Mouse (Mus musculus) CH12.LX (cell line): ENCODE results near the gene B2m. TPM values are rescaled to one million over a fixed set of nuclear protein-coding genes. Genes with fewer than 3 reads are reported as not detected.
"Not testable (repeated sequence)": the region's sequence is repeated elsewhere in the genome, so short reads cannot be mapped to it uniquely, and the experiment has no call there.

Experiments
- DNase-seq: peaks from one replicate; pipeline ENCODE4 v3.0.0-alpha.2; 2013; ENCODE audit errors: extremely low read depth
- H3K27ac ChIP-seq: 2 replicates; pipeline ENCODE4 v1.5.1; 2012; ENCODE audit warnings: low read depth, mild to moderate bottlenecking, control low read depth, moderate library complexity; ENCODE audit not compliant: insufficient read depth
- H3K27me3 ChIP-seq: replicated peaks from 2 replicates; pipeline ENCODE3; 2012; ENCODE audit warnings: inconsistent platforms
- H3K36me3 ChIP-seq, 2 experiments: replicated peaks in 1 of 2; 2 replicates each; pipeline versions ENCODE3 to v1.6.1; 2012; ENCODE audit warnings: inconsistent platforms in 1 of 2, low read length in 1 of 2, mild to moderate bottlenecking in 1 of 2, mixed read lengths in 1 of 2, moderate library complexity in 1 of 2; ENCODE audit not compliant: control insufficient read depth in 1 of 2, insufficient read depth in 1 of 2
- H3K4me1 ChIP-seq, 2 experiments: 2 replicates each; pipeline ENCODE4 v1.6.1; 2012; ENCODE audit warnings: inconsistent platforms in 1 of 2, moderate library complexity in 1 of 2; ENCODE audit not compliant: insufficient read depth in 2 of 2, control insufficient read depth in 1 of 2
- H3K4me2 ChIP-seq: 2 replicates; pipeline ENCODE4 v1.6.1; 2012; ENCODE audit warnings: low read depth, mild to moderate bottlenecking, control low read depth; ENCODE audit not compliant: poor library complexity, insufficient read depth, severe bottlenecking
- H3K4me3 ChIP-seq, 3 experiments: fragments of 150-350 bp in 1 of 3; sonication (generic) in 1 of 3; replicated peaks in 1 of 3; 2 replicates each; pipeline versions ENCODE3 to v1.5.1; 2011 to 2012; ENCODE audit warnings: low read depth in 2 of 3, low read length in 2 of 3, mild to moderate bottlenecking in 2 of 3, moderate library complexity in 2 of 3, control low read depth in 1 of 3, improper control_type of control experiment in 1 of 3, inconsistent platforms in 1 of 3, mixed read lengths in 1 of 3; ENCODE audit not compliant: poor library complexity in 1 of 3
- H3K79me2 ChIP-seq: replicated peaks from 2 replicates; pipeline ENCODE4 v1.6.1; 2012; ENCODE audit warnings: mild to moderate bottlenecking, moderate library complexity; ENCODE audit not compliant: control insufficient read depth, poor library complexity, insufficient read depth, severe bottlenecking; ENCODE audit errors: extremely low read depth
- H3K9ac ChIP-seq: 2 replicates; pipeline ENCODE4 v1.6.1; 2012; ENCODE audit warnings: low read depth, mild to moderate bottlenecking, control low read depth, moderate library complexity; ENCODE audit not compliant: insufficient read depth
- H3K9me3 ChIP-seq: replicated peaks from 2 replicates; pipeline ENCODE3; 2012; ENCODE audit warnings: low read length, inconsistent platforms, mixed read lengths
- BHLHE40 ChIP-seq: IDR thresholded peaks from 2 replicates; pipeline ENCODE4 v1.6.1; 2011; ENCODE audit warnings: mild to moderate bottlenecking, low read depth, low read length, improper control_type of control experiment
- CHD1 ChIP-seq: IDR thresholded peaks from 2 replicates; pipeline ENCODE4 v1.6.1; 2012; ENCODE audit warnings: low read depth, low read length, improper control_type of control experiment, inconsistent platforms
- CHD2 ChIP-seq: IDR thresholded peaks from 2 replicates; pipeline ENCODE4 v1.6.1; 2011; ENCODE audit warnings: low read length, improper control_type of control experiment
- CTCF ChIP-seq, 2 experiments: IDR thresholded peaks in 1 of 2; conservative IDR thresholded peaks in 1 of 2; 2 replicates each; pipeline ENCODE4 v1.5.1; 2011 to 2012; ENCODE audit warnings: low read depth in 2 of 2, low read length in 2 of 2, improper control_type of control experiment in 1 of 2, inconsistent platforms in 1 of 2, mild to moderate bottlenecking in 1 of 2, moderate library complexity in 1 of 2
- E2F4 ChIP-seq: IDR thresholded peaks from 2 replicates; pipeline ENCODE4 v1.6.1; 2011; ENCODE audit warnings: low read depth, low read length, improper control_type of control experiment; ENCODE audit not compliant: insufficient replicate concordance
- ELF1 ChIP-seq: IDR thresholded peaks from 2 replicates; pipeline ENCODE4 v1.6.1; 2014; ENCODE audit warnings: low read depth, mild to moderate bottlenecking, inconsistent platforms, low read length, improper control_type of control experiment
- EP300 ChIP-seq: IDR thresholded peaks from 2 replicates; pipeline ENCODE4 v1.6.1; 2011; ENCODE audit warnings: low read length, improper control_type of control experiment
- ETS1 ChIP-seq: conservative IDR thresholded peaks from 2 replicates; pipeline ENCODE4 v1.6.1; 2012; ENCODE audit warnings: low read depth, mild to moderate bottlenecking, inconsistent platforms, low read length, improper control_type of control experiment, moderate library complexity
- GABPA ChIP-seq: IDR thresholded peaks from 2 replicates; pipeline ENCODE4 v1.6.1; 2012; ENCODE audit warnings: low read depth, low read length, improper control_type of control experiment, inconsistent platforms; ENCODE audit not compliant: insufficient replicate concordance
- HCFC1 ChIP-seq: IDR thresholded peaks from 2 replicates; pipeline ENCODE4 v1.6.1; 2012; ENCODE audit warnings: low read depth, mild to moderate bottlenecking, inconsistent platforms, low read length, improper control_type of control experiment
- IRF4 ChIP-seq: IDR thresholded peaks from 2 replicates; pipeline ENCODE4 v1.6.1; 2014; ENCODE audit warnings: low read depth, mild to moderate bottlenecking, inconsistent platforms, low read length, improper control_type of control experiment
- JUND ChIP-seq: conservative IDR thresholded peaks from 2 replicates; pipeline ENCODE4 v1.6.1; 2011; ENCODE audit warnings: low read depth, low read length, improper control_type of control experiment
- KAT2A ChIP-seq: IDR thresholded peaks from 2 replicates; pipeline ENCODE4 v1.6.1; 2012; ENCODE audit warnings: low read length, improper control_type of control experiment, inconsistent platforms; ENCODE audit not compliant: insufficient replicate concordance
- MAFK ChIP-seq: IDR thresholded peaks from 2 replicates; pipeline ENCODE4 v1.6.1; 2011; ENCODE audit warnings: low read length, improper control_type of control experiment; ENCODE audit not compliant: insufficient replicate concordance
- MAX ChIP-seq: IDR thresholded peaks from 2 replicates; pipeline ENCODE4 v1.6.1; 2011; ENCODE audit warnings: low read length, improper control_type of control experiment
- MAZ ChIP-seq: IDR thresholded peaks from 2 replicates; pipeline ENCODE4 v1.6.1; 2012; ENCODE audit warnings: low read depth, mild to moderate bottlenecking, inconsistent platforms, low read length, improper control_type of control experiment, moderate library complexity
- MEF2A ChIP-seq: IDR thresholded peaks from 2 replicates; pipeline ENCODE4 v1.6.1; 2014; ENCODE audit warnings: low read depth, mild to moderate bottlenecking, inconsistent platforms, low read length, improper control_type of control experiment, borderline replicate concordance
- MXI1 ChIP-seq: IDR thresholded peaks from 2 replicates; pipeline ENCODE4 v1.6.1; 2011; ENCODE audit warnings: mild to moderate bottlenecking, low read depth, low read length, improper control_type of control experiment
- MYC ChIP-seq: IDR thresholded peaks from 2 replicates; pipeline ENCODE4 v1.6.1; 2011; ENCODE audit warnings: low read depth, mild to moderate bottlenecking, improper control_type of control experiment, low read length
- NELFE ChIP-seq: IDR thresholded peaks from 2 replicates; pipeline ENCODE4 v1.6.1; 2011; ENCODE audit warnings: low read depth, low read length, improper control_type of control experiment
- NRF1 ChIP-seq: IDR thresholded peaks from 2 replicates; pipeline ENCODE4 v1.6.1; 2014; ENCODE audit warnings: low read depth, mild to moderate bottlenecking, inconsistent platforms, low read length, improper control_type of control experiment, moderate library complexity
- POLR2A ChIP-seq: IDR thresholded peaks from 2 replicates; pipeline ENCODE4 v1.6.1; 2011; ENCODE audit warnings: low read depth, mild to moderate bottlenecking, improper control_type of control experiment, low read length
- POLR2AphosphoS2 ChIP-seq: IDR thresholded peaks from 2 replicates; pipeline ENCODE4 v1.6.1; 2011; ENCODE audit warnings: low read depth, low read length, improper control_type of control experiment
- RCOR1 ChIP-seq: conservative IDR thresholded peaks from 2 replicates; pipeline ENCODE4 v1.6.1; 2012; ENCODE audit warnings: low read depth, mild to moderate bottlenecking, inconsistent platforms, low read length, improper control_type of control experiment
- SIN3A ChIP-seq: IDR thresholded peaks from 2 replicates; pipeline ENCODE4 v1.6.1; 2012; ENCODE audit warnings: low read length, improper control_type of control experiment, inconsistent platforms
- TBP ChIP-seq: conservative IDR thresholded peaks from 2 replicates; pipeline ENCODE4 v1.6.1; 2011; ENCODE audit warnings: low read depth, low read length, improper control_type of control experiment
- TCF12 ChIP-seq: IDR thresholded peaks from 2 replicates; pipeline ENCODE4 v1.6.1; 2014; ENCODE audit warnings: low read depth, mild to moderate bottlenecking, inconsistent platforms, low read length, improper control_type of control experiment
- UBTF ChIP-seq: IDR thresholded peaks from 2 replicates; pipeline ENCODE4 v1.6.1; 2012; ENCODE audit warnings: low read depth, mild to moderate bottlenecking, inconsistent platforms, low read length, improper control_type of control experiment, moderate library complexity
- ZC3H11A ChIP-seq: IDR thresholded peaks from 2 replicates; pipeline ENCODE4 v1.6.1; 2012; ENCODE audit warnings: low read depth, mild to moderate bottlenecking, inconsistent platforms, low read length, improper control_type of control experiment
- ZKSCAN1 ChIP-seq: IDR thresholded peaks from 2 replicates; pipeline ENCODE4 v1.6.1; 2012; ENCODE audit warnings: low read depth, inconsistent platforms, low read length, improper control_type of control experiment, borderline replicate concordance
- ZMIZ1 ChIP-seq: IDR thresholded peaks from 2 replicates; pipeline ENCODE4 v1.6.1; 2012; ENCODE audit warnings: low read depth, mild to moderate bottlenecking, inconsistent platforms, low read length, improper control_type of control experiment
- dilution Hi-C: fragments of 300-500 bp; cut with MboI; formaldehyde crosslinking; loops from 2 replicates; pipeline ENCODE4 v1.14.3; 2020; ENCODE audit warnings: low sequenced_read_pairs; ENCODE audit not compliant: extremely low pct_unique_long_range_greater_than_20kb, extremely low pct_ligation_motif_present
- in situ Hi-C: fragments of 300-500 bp; cut with MboI; formaldehyde crosslinking; loops from 3 replicates; pipeline ENCODE4 v1.14.3; 2019; ENCODE audit warnings: low sequenced_read_pairs, low pct_ligation_motif_present, low pct_unique_long_range_greater_than_20kb, mixed read lengths
- polyA plus RNA-seq: library from polyadenylated mRNA; unstranded; fragments of >175 nt; gene quantifications from 2 replicates; pipeline ENCODE4 v1.2.1, GENCODE M21; 2012; ENCODE audit warnings: low read depth; ENCODE audit not compliant: insufficient read length
- total RNA-seq, 2 experiments: library from RNA; depleted of rRNA; stranded (reverse); fragments of 300-350 nt in 1 of 2; fragments of >200 nt in 1 of 2; gene quantifications; 2 replicates each; pipeline ENCODE4 v1.2.3; 2012 to 2014

The B2m gene
- total RNA-seq (2012; rRNA removed), result 1,479 and 1,509 TPM in 2 replicates
- 1,782 and 1,954 TPM in 2 replicates for total RNA-seq (2014; rRNA removed)
- polyA plus RNA-seq, result 1,919 and 2,234 TPM in 2 replicates

DNA sequence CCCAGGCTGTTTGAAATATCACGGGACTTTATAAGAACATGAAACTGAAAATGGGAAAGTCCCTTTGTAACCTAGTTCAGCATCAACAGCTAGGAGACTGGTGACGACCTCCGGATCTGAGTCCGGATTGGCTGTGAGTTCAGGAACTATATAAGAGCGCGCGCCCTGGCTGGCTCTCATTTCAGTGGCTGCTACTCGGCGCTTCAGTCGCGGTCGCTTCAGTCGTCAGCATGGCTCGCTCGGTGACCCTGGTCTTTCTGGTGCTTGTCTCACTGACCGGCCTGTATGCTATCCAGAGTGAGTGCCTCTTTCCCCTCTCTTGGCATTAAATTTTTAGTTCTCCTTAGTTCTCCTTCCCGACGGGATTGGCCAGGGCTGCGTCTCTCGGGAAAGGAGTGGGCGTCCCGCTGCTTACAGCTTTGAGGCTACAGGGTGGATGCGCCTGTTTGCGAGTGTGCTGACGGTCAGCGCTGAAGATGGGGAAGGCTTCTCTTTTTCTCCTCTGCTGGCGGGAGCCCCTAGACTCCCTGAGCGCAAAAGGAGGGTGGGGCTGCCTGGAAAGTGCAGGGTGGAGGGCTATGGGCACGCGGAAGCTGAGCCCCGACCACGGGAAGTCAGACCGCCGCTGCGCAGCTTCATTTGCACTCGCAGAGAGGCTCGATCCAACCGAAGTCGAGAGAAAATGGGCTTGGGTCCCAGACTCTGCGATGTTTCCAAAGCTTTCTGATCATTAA is at the start of gene B2m:
B2m (plus strand) TSS at position 179 of the 734 bp plus-strand sequence.
- H3K79me2 ChIP-seq, result peaks cover 50% of the 10 kb centered on the region
- in situ Hi-C loops, result no loop called here
- peaks cover 33 to 43% of the 10 kb centered on the region in 2 experiments for H3K36me3 ChIP-seq
- H3K9me3 ChIP-seq, result no peaks in the 10 kb centered on the region
- peak; percentile 99 for DNase-seq
- dilution Hi-C loops, result no loop called here
- H3K4me3 ChIP-seq, result peak within 1 kb of the TSS; percentile 91 to 93 (median 92)
- no peaks in the 10 kb centered on the region for H3K27me3 ChIP-seq
- TF ChIP-seq ZC3H11A, result no peak
- peak; percentile 38; the same call in 1 of the 2 replicates for TF ChIP-seq MXI1
- TF ChIP-seq TCF12, result peak; percentile 98
- TF ChIP-seq ZKSCAN1, result no peak
- peak; percentile 70; the same call in 1 of the 2 replicates for TF ChIP-seq E2F4
- 0 out of 2 replicates have a peak, but pooled peaks have one; percentile 38 for TF ChIP-seq NRF1
- TF ChIP-seq CTCF (conservative IDR thresholded peaks at IDR 0.05 in 1 of 2, IDR thresholded peaks at IDR 0.05 in 1 of 2; ENCODE audit: low read depth in 2 of 2, low read length in 2 of 2), result no peak
- 0 out of 2 replicates have a peak, but pooled peaks have one; percentile 59 for TF ChIP-seq KAT2A
- no peak for TF ChIP-seq EP300
- peak; percentile 98 for TF ChIP-seq POLR2AphosphoS2
- peak; percentile 52 for TF ChIP-seq HCFC1
- peak; percentile 88 for TF ChIP-seq MYC
- TF ChIP-seq JUND, result no peak
- no peak for TF ChIP-seq GABPA
- peak; percentile 95; the same call in 1 of the 2 replicates for TF ChIP-seq CHD1
- peak; percentile 84 for TF ChIP-seq SIN3A
- peak; percentile 99 for TF ChIP-seq CHD2
- TF ChIP-seq MEF2A, result peak; percentile 66; the same call in 1 of the 2 replicates
- peak; percentile 92 for TF ChIP-seq BHLHE40
- 0 out of 2 replicates have a peak, but pooled peaks have one; percentile 22 for TF ChIP-seq ELF1
- TF ChIP-seq NELFE, result peak; percentile 100
- TF ChIP-seq POLR2A, result peak; percentile 100
- TF ChIP-seq IRF4, result peak; percentile 89
- TF ChIP-seq UBTF, result no peak
- TF ChIP-seq MAX, result peak; percentile 64; the same call in 1 of the 2 replicates
- peak; percentile 99 for TF ChIP-seq TBP
- peak; percentile 69 for TF ChIP-seq ETS1
- TF ChIP-seq MAZ, result no peak
- no peak for TF ChIP-seq MAFK
- no peak for TF ChIP-seq RCOR1
- TF ChIP-seq ZMIZ1, result peak; percentile 99
- peak within 1 kb of the TSS; percentile 93 for H3K27ac ChIP-seq
- H3K9ac ChIP-seq, result peak within 1 kb of the TSS; percentile 100
- H3K4me2 ChIP-seq, result peak within 1 kb of the TSS; percentile 90
- peaks cover 9 to 41% of the 10 kb centered on the region in 2 experiments for H3K4me1 ChIP-seq

DNA sequence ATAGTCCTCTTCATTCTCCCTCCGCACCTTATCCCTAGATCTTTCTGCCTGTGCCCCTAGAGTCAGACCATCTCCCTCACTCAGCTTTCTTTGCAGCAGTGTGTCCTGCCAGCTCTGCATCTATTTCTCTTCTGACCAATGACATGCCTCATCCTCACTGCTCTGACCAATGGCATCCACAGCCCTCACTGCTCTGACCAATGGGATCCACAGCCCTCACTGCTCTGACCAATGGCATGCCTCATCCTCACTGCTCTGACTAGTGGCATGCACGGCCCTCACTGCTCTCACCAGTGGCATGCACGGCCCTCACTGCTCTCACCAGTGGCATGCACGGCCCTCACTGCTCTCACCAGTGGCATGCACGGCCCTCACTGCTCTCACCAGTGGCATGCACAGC is 49.8 kb upstream of the B2m start:
- H3K36me3 ChIP-seq, result peaks cover 55 to 93% of the 10 kb centered on the region in 2 experiments
- H3K27ac ChIP-seq, H3K4me1 ChIP-seq, dilution Hi-C loops, in situ Hi-C loops, H3K9ac ChIP-seq, H3K4me3 ChIP-seq, H3K79me2 ChIP-seq, DNase-seq, H3K27me3 ChIP-seq, H3K4me2 ChIP-seq, H3K9me3 ChIP-seq: not testable (repeated sequence)
